Mouse (Mus musculus): ENCODE measurements around the gene Otub2.

Otub2 gene

DNA sequence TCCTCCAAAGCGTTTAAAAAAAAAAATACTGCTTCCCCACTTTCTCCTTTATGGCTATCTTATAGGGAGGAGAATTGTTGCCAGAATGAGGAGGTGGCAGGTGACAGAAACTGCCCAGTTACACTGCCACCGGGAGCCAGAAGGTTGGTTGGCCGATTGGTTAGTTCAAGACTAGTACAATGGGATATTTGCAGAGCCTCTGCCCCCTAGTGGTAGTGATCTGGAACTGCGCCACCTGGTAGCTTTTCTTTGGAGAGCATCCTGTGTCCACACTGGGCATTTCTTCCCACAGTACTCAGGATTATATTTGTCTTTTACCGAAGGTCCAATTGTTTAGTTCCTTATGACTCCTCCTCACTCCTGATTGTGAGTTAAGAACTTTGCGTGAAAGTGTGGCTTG, 16.8 kb upstream of the Otub2 start:
- DNase-seq (ENCODE audit: low spot score in 2 of 2) = no peak

DNA sequence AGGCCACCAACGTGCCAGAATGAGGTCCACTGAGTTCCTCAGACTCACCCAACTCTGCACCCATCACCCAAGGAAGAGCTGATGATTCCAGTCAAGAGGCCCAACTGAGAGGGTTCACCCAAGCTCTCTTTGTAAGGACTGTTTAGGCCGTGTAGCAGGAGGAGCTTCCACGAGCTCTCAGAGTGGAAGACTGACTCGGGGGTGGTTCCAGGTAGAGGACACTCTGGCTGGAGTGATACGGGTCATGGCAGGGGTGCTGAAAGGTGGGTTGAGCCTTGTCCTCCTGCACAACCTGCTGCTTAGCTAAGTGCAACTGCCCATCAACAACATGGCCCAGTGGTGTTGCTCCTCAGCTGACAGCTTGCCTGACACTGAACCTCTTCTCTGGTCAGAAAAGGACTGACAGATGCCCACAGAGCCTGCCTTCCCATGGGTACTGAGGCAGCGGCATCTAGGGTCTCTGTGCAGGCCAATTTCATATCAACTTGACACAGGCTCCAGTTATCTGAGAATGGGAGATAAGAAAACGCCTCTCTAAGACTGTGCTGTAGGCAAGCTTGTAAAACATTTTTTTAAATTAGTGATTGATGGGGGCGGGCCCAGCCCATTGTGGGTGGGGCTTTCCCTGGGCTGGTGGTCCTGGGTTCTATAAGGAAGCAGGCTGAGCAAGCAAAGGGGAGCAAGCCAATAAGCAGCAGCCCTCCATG, 14.8 kb upstream of the Otub2 start:
- no peak for DNase-seq (ENCODE audit: low spot score in 2 of 2)

DNA sequence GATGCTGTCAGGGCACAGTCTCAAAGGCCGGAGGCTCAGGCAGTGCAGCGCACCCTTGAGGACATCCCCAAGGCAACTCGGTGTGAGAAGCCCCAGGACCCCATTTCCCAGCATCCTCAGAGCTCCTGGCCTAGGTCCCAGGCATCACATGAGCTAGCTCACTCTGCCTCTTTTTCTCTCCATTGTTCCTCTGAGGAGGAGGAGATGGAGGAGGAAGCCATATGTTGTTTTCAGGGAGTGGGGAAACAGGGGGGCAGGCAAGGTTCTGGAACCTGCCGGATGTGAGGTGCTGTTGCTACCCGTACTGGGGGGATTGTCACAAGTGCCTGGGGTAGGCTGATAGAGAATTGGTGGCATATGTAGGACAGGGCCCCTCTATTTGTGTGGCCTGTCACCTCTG, 12.4 kb upstream of the Otub2 start:
- no peak for DNase-seq (ENCODE audit: low spot score in 2 of 2)

DNA sequence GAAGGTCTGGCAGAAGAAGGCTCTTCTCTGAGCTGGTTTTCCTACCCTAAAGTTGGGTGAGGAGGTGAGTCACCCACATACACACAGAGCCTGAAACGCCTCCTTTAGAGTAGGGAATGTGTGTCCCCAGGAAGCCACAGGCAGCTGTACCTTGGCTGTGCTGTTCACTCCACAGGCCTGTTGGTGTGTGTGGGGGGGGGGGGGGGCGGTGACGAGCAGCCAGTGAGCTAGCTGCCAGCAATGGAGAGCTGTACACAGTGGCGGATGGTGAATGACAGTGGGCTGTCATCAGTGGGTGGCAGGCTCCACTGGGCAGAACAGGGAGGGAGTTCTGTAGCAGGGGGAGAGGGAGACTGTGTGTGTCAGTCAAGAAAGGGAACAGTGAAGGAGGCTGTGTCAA, 11.7 kb upstream of the Otub2 start:
- DNase-seq (ENCODE audit: low spot score in 2 of 2) = no peak

DNA sequence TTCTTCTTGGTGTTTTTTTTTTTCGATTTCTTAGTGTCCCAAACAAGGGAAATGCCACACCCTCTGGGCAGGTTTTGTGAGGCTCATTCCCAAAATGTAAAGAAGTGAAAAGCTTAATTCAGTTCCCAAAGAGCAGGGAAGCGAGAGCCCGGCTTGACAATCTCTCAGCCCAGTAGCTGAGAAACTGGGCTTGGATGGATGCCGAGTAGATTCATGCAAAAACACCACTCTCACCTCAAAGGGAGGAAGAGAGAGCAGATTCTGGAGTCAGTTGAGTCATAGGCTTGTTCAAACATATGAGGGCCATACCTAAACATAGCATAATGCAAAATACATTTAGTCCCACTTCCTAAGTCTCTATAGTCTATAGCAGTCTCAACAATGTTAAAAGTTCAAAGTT, 8.3 kb upstream of the Otub2 start:
- no peak for DNase-seq (ENCODE audit: low spot score in 2 of 2)

DNA sequence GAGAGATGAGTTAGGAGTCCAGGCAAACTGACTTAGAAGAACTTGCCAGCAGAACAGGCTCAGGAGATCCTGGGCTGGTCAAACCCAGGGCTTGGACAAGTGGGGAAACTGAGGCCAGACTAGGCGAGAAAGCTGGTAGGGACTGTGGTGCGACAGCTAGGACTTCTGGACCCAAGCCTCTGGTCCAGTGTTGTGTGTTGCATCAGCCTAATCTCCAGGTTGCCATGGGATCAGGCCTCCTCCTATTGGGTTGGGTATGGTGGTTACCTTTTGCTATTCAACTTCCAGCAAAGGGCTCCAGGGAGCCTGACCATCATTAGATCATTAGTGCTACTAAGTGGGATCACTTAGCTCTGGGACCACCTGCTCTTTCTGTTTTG, 856 bp downstream of the Otub2 start:
- DNase-seq (ENCODE audit: low spot score in 2 of 2) = no peak

DNA sequence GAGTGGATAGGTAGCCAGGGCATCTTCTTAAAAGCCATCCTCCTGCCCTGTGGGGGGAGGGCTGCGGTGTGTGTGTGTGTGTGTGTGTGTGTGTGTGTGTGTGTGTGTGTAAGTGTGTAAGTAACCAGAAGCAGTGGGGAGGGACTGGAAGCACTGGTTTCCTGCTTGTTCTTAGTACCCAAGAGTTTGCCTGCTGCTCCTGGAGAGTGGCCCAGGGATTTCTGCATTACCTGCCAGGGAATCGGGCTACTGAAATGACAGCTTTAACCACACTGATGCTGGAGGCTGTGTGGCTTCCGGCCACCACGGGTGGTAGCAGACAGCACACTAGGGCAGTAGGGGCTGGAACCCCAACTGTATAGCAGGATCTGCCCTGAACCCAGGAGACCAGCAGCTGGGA, 1.5 kb downstream of the Otub2 start:
- DNase-seq (ENCODE audit: low spot score in 2 of 2) = no peak

DNA sequence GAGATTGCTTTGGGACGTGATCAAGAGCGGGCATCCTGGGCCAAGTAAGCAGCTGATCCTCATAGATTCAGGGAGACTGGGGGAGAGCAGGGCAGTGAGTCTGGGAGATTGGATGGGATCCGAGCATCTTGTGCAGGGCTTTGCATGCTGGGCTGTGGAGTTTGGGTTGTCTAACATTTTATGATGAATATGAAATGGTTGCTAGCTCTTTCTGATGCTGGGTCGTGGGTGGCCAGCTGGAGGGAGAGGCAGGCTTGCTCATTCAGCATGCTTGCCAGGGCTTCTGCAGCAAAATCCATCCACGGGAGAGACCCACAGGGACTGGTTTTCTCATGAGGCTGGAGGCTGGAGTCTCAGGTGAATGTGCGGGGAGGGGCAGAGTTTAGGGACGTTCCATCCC, 2.6 kb downstream of the Otub2 start:
- no peak for DNase-seq (ENCODE audit: low spot score in 2 of 2)

DNA sequence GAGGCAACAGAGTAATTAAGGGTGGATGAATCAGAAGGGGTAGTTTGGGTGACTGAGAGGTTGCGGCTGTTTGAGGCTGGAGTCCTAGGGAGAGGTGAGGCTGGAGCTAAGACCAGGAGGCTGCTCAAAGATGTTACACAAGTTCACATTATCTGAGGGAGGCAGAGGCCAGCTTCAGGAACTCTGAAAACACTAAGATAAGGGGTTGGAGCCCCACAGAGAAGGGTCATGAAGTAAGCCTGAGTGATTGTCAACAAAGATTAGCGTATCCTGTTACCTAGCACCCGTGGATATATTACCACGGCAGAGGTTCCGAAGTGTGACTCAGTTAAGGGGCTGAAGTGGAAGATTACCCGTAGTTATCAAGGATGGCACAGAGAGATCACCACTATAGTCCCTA, 5.0 kb downstream of the Otub2 start:
- DNase-seq (ENCODE audit: low spot score in 2 of 2) = no peak

DNA sequence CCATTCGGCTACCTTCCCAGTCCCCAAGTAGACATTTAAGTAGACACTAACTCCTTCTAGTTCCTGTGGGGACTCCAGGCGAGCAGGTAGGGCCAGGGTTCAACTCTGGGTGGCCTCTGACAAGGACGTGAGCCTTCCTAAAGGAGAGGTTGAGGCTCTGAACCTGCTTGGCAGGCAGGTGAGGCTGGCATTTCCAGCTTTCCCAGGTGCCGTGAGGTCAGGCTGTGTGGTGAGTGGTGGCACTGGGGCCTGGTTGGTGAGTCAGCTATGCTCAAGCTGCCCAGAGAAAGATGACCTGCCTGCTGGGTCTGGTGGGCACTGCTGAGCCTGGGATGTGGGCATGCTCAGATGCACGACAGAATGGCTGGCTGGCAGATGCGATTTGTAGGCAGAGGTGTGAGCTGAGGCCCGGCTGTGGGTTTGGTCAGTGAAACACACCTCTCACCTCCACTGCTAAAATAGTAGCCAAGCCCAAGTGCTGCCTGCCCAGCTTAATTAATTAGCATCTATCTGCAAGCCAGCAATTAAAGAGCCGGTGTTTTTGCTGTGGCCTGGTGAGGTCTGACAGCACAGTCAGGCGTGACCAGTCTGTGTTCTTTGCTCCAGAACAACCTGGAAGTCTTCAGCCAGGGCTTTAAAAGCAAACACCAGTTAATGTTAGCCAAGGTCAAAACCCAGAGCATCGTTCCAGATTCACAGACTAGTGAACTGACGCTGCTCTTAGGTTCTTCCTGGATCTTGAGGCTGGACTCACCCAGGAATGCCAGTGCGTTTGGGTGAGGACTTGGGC, 7.2 kb downstream of the Otub2 start:
- DNase-seq (ENCODE audit: low spot score in 2 of 2) = peak in 1 of 2 experiments; percentile 72

DNA sequence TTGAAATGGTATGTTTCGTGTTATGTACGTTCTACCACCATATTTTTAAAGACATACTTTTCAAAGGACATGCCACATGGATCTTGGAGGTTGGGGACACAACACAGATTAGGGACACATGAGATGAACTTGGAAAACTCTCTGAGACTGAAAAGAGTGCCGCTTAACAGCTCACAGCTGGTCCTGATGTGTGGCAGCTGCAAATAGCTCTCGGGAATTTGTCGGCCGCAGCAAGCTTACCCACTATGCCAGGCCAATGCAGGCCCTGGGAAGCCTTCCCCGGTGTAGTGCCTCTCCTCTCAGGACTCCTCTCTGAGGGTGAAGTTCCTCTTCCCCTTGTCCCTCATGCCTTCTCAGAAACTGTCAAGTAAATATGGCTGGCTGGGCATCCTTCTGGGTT, 8.3 kb downstream of the Otub2 start:
- DNase-seq (ENCODE audit: low spot score in 2 of 2) = no peak

DNA sequence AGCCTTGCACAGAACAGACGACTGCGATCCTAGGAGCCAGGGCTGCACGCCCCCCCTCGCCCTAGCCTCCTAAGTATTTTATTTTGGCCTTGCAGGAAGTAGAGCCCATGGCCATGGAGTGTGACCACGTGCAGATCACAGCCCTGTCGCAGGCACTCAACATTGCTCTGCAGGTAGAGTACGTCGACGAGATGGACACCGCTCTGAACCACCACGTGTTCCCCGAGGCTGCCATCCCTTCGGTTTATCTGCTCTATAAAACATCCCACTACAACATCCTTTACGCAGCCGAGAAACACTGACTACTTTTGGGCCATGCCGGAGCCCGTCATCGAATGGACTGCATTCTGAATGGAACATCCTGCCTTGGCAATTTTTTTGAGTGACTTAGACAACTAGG, 15.6 kb downstream of the Otub2 start:
- DNase-seq (ENCODE audit: low spot score in 2 of 2) = no peak

DNA sequence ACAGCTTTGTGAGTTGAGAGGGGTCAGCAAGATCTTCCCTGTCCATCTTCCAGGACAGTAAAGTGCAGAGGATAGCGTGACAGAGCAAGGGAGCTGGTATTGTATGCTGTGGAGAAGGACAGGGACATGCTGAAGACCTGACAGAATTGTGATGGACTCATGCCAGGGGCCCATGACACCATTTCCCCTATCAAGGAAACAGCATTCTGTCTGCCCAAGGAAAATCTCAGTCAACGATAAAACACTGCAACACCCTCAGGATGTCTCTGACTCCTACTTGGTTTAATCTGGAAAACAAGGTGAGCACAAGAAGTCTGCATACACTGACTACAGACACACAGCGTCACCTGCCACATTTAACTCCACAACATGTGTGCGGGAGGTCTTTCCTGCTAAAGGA, 19.2 kb downstream of the Otub2 start, which contains the start of gene 9330161L09Rik:
TSS of gene 9330161L09Rik (minus strand) at position 101 of the 400 bp plus-strand sequence.
- no peak for DNase-seq (ENCODE audit: low spot score in 2 of 2)

DNA sequence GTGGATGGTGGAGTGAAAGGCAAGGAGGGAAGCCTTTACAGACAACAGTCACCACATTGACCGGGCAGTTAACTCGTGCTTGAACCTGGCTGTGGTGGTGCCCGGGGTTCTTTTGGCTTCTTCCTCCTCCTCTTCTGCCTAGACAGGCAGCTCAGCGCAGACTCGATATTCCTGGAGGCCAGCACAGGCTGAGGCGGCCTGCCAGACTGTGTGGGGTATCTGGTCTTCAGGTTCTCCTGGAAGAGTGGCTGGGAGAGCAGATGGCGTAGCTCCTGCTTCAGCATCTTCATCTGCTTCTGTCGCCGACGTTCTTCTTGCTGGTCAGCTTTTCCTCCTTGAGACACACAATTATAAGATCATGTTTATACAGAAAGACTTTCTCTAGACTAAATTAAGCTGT, 19.7 kb downstream of the Otub2 start:
- no peak for DNase-seq (ENCODE audit: low spot score in 2 of 2)

DNA sequence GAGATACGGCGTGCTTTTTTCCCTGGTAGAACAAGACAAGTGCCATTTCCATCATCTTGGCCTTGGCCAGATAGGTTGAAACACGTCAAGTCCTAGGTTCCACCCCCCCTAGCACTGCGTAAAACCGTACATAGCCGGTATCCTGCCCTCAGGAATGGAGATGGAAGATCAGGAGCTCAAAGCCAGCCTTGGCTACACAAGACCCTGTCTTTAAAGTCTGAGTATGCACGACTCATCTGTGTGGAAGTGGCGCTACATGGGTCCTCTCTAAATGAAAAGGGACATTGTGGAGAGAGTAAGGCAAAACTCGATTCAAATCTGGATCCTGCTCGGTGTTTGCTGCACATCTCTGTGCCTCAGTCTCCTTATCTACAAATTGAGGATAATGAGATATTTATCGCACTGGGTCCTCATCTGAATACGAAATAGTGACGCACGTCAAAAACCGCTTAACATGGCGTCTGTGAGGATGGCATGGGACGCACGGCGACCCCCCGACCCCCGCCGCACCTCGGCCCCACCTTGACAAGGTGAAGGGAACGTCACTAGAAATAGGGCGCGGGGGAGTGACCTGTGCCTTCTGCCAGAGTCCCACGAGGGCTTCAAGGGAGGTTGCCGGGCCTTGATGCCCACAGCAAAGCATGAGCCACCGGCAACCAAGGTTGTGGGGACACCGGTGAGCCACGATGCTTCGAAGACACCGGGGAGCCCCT, 36.7 kb downstream of the Otub2 start:
- no peak for DNase-seq (ENCODE audit: low spot score in 2 of 2)

DNA sequence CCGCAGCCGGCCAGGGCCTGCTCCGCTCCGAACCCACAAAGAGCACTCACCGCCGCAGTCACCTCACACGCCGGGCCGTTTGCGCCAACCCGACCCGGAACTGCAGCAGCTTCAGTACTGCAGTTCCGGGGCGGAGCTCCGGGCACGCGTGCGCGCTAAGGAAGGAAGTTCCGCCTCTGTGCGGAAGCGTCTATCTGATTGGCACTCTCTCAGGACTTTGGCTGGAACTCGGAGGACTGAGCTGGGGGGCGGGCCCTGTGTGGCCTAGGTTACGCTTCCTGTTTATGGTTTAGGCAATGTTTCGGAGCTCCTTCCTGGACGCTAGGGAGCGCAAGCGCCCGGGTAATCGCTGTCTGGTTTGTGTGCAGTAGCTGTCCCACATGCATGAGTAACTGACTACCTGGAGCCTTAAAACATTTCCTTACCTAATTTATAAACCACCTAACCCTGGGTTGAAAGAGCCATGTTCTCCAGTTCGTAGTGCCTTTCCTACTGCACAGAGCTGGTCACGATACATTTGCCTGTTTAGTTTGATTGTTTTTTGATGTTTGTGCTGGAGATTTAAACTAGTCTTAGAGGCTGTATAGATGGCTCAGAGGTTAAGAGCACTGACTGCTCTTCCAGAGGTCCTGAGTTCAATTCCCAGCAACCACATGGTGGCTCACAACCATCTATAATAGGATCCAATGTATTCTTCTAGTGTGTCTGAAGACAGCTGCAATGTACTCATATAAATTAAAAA, 37.4 kb downstream of the Otub2 start, which contains the start of gene Ddx24:
TSS of gene Ddx24 (minus strand) at position 102 of the 742 bp plus-strand sequence.
- DNase-seq (ENCODE audit: low spot score in 2 of 2) = peak; percentile 89 to 97

DNA sequence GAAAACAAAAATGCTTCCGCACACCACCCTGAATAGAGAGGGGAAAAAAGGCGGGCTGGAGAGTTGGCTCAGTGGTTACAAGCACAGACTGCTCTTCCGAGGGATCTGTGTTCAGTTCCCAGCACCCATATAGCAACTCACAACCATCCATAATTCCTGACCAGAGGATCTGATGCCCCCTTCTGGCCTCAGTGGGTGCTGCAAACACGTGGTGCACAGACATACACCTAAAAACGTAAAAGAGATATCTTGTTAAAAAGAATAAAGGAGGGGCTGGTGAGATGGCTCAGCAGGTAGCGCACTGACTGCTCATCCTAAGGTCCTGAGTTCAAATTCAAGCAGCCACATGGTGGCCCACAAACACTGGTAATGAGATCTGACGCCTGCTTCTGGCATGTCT, 38.2 kb downstream of the Otub2 start:
- DNase-seq (ENCODE audit: low spot score in 2 of 2) = no peak

DNA sequence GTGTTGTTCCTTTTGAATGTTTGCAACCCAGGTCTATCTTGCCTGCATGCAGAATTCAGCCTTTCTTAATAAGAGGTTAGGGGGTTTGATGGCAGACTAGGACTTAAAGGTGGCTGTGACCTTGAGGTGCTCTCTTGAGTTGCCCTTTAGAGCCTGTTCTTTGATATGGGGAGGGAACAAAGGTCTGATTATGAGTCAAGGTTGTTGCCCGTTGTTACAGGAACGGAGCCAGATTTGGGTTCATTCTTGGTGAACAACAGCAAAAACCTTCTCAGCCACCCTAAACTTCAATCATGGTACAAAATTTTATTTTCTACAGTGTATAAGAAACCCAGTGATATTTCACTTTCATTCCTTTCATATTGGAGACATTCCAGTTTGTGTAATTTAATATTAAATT, 44.9 kb downstream of the Otub2 start:
- DNase-seq (ENCODE audit: low spot score in 2 of 2) = no peak

DNA sequence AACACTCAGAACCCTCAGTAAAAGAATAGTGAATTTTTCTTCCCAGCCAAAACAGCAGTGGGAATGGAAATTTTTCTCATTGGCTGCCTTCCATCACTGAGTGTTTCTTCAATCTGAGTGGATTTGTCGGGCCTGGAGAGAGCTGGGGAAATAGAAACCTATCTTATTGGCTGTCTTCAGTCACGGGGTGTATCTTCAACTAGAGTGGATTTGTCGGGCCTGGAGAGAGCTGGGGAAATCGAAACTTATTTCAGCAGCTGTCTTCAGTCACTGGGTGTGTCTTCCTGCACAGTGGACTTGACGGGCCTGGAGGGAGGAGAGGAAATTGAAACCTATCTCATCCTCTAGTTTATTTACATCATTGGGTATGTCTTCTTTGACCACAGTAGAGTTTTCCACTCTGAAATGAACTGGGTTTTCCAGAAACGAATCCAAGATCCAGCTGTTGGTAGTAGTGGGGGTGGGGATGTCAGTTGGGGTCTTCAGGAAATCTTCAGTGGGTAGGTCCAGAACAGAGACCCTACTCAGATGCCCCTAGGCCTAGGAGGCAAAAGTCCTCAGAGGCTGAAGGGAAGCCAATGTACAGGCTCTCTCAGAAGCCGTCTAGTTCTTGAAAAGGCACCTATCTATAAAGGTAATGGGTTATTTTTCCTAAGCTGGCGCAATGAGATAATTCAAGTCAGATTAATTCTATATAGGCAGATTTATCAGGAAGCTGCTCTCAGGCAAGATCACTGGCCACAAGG, 45.7 kb downstream of the Otub2 start, which contains the start of gene Ifi27:
TSS of gene Ifi27 (plus strand) at position 226 of the 746 bp plus-strand sequence.
- DNase-seq (ENCODE audit: low spot score in 2 of 2) = peak in 1 of 2 experiments; percentile 77

DNA sequence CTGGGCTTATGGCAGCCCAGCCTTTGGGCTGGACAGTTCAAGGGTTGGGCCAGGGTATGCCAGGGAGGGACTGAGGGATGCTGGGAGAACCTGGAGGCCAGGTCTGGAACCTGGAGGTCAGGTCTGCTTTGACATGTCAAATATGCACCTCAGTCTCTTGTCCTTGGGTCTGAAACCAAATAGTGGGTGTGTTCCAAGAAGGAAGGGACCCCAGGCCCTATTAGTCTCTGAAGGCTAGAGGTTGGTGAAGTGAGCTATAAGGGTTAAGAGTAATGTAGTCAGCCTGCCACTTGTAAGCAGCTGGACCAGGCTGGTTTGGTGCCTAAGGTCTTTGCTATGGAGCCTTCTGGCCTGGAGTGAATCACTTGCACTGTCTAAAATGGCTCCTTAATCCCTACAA, 46.4 kb downstream of the Otub2 start:
- no peak for DNase-seq (ENCODE audit: low spot score in 2 of 2)

DNA sequence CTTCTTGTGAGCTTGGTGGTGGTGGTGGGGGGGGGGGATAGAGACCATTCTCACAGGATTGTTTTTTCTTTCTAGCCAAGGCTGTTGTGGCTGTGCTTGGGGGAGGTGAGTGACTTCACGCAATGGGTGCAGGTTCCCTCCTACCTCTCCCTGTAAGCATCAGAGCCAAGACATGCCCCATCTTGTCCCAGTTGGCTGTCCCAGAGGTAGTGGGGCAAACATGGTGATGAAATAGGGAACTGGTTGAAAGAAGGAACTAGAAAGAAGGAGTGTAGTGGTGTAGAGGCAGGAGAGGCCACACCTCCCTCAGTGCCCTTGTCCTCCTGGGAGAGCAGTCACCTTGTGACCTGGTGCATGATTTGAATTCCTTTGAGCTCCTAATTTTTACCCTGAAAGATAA, 49.1 kb downstream of the Otub2 start:
- DNase-seq (ENCODE audit: low spot score in 2 of 2) = no peak

Data from urinary bladder, adult 18-20 months (tissue).